Mouse (Mus musculus): ENCODE data around the gene Ptpre.

GRCm38 (mm10) chr7:135648821-135649220 lies 111.5 kb downstream of the Ptpre start:
- TF ChIP-seq CTCF (IDR thresholded peaks at IDR 0.05; ENCODE audit: borderline replicate concordance, extremely low read depth, insufficient read depth, insufficient read length) (no peak), POLR2A (IDR thresholded peaks at IDR 0.05; ENCODE audit: borderline replicate concordance, extremely low read depth, insufficient read depth, insufficient read length, poor library complexity, severe bottlenecking) (no peak)

All from brain, embryonic 14.5 days (tissue).